Mouse (Mus musculus) spleen, adult 2 months (tissue): ENCODE results near the gene Rabgap1.

ENCODE experiments used
- CTCF ChIP-seq: fragments of 200-500 bp; IDR thresholded peaks from 2 replicates; pipeline ENCODE4 v1.5.1; 2011; ENCODE audit warnings: mild to moderate bottlenecking, inconsistent platforms; ENCODE audit not compliant: insufficient read depth, insufficient read length, insufficient replicate concordance; ENCODE audit errors: extremely low read depth
- POLR2A ChIP-seq: fragments of 200-500 bp; IDR thresholded peaks from 2 replicates; pipeline ENCODE4 v1.6.1; 2011; ENCODE audit warnings: low read depth, low read length, inconsistent platforms

- TF ChIP-seq CTCF (no peak), POLR2A (no peak)
These were observed 76.2 kb downstream of the Rabgap1 start for GRCm38 (mm10) chr2:37519286-37519640.
